Mouse (Mus musculus) limb, embryonic 11.5 days (tissue): Measurements from ENCODE around the gene Col5a3. TPM values are rescaled to one million over a fixed set of nuclear protein-coding genes. Genes with fewer than 3 reads are reported as not detected.
A peak's percentile ranks its signal among the peaks of the same experiment; 100 is the strongest.
"Not testable (repeated sequence)": the region's sequence is repeated elsewhere in the genome, so short reads cannot be mapped to it uniquely, and the experiment has no call there.

Experiments used
- ATAC-seq: fragments of 200-750 bp; cut with Nextera tagmentation; 2 replicates; pipeline ENCODE4 v1.8.0; 2017; ENCODE audit warnings: low read depth; ENCODE audit not compliant: insufficient number of reproducible peaks, low FRiP score, low TSS enrichment
- DNase-seq: peaks from one replicate; pipeline ENCODE4 v3.0.0-alpha.2; 2015; ENCODE audit warnings: low spot score
- H3K27ac ChIP-seq: fragments of 300-500 bp; sonication (generic); replicated peaks from 2 replicates; pipeline ENCODE4 v1.5.1; 2014; ENCODE audit warnings: low read depth, mild to moderate bottlenecking, low read length
- H3K27me3 ChIP-seq: fragments of 300-500 bp; sonication (generic); 2 replicates; pipeline ENCODE4 v1.6.1; 2014; ENCODE audit warnings: mild to moderate bottlenecking, low read length, mixed read lengths; ENCODE audit not compliant: control insufficient read depth, insufficient read depth
- H3K36me3 ChIP-seq: fragments of 300-500 bp; sonication (generic); 2 replicates; pipeline ENCODE4 v1.6.1; 2014; ENCODE audit warnings: mild to moderate bottlenecking, low read length, moderate library complexity, mixed read lengths; ENCODE audit not compliant: control insufficient read depth, insufficient read depth
- H3K4me1 ChIP-seq: fragments of 300-500 bp; sonication (generic); 2 replicates; pipeline ENCODE4 v1.6.1; 2014; ENCODE audit warnings: low read length, mixed read lengths; ENCODE audit not compliant: control insufficient read depth, insufficient read depth
- H3K4me2 ChIP-seq: fragments of 300-500 bp; sonication (generic); 2 replicates; pipeline ENCODE4 v1.6.1; 2014; ENCODE audit warnings: low read depth, mild to moderate bottlenecking, moderate library complexity; ENCODE audit not compliant: severe bottlenecking
- H3K4me3 ChIP-seq: fragments of 300-500 bp; sonication (generic); 2 replicates; pipeline ENCODE4 v1.5.1; 2014; ENCODE audit warnings: low read depth, low read length
- H3K9ac ChIP-seq: fragments of 300-500 bp; sonication (generic); 2 replicates; pipeline ENCODE4 v1.6.1; 2014; ENCODE audit warnings: mild to moderate bottlenecking, low read length
- H3K9me3 ChIP-seq: fragments of 300-500 bp; sonication (generic); 2 replicates; pipeline ENCODE4 v1.6.1; 2016; ENCODE audit warnings: low read length; ENCODE audit not compliant: control insufficient read depth
- WGBS: fragments of 180-500 bp; shearing (Covaris S2); extraction: QIAGEN DNeasy Blood & Tissue Kit; methylation state at CpG from one replicate; pipeline ENCODE4 v1.1.7; 2014; 5-methylcytosine and 5-hydroxymethylcytosine counted together
- polyA plus RNA-seq: library from polyadenylated mRNA; unstranded; fragments of >200 nt; fragmentation: Nextera tagmentation; extraction: Ambion mirVana; gene quantifications from 2 replicates; pipeline ENCODE4 v1.2.1, GENCODE M21; 2014

The Col5a3 gene
- polyA plus RNA-seq, 1 experiment from 2014 or later: 0.21 TPM

GRCm38 (mm10) chr9:20838931-20839330 is 24.1 kb upstream of the Col5a3 start:
- H3K36me3 ChIP-seq: no peaks in the 10 kb centered on the region
- H3K9me3 ChIP-seq: no peaks in the 10 kb centered on the region
- no peak for ATAC-seq
- no peaks in the 10 kb centered on the region for H3K4me1 ChIP-seq
- H3K4me2 ChIP-seq: no peak overlapping the region
- no peak overlapping the region for H3K4me3 ChIP-seq
- DNase-seq: no peak
- H3K9ac ChIP-seq: no peak overlapping the region
- H3K27ac ChIP-seq: no peak overlapping the region
- H3K27me3 ChIP-seq: no peaks in the 10 kb centered on the region
- 63% methylated on average over 6 of the region's 6 CpGs for WGBS

- H3K36me3 ChIP-seq: no peaks in the 10 kb centered on the region
- H3K9ac ChIP-seq: no peak overlapping the region
- H3K4me1 ChIP-seq: no peaks in the 10 kb centered on the region
- no peaks in the 10 kb centered on the region for H3K9me3 ChIP-seq
- no peak overlapping the region for H3K4me3 ChIP-seq
- no peak overlapping the region for H3K4me2 ChIP-seq
- DNase-seq (no peak), ATAC-seq (no peak)
- no peaks in the 10 kb centered on the region for H3K27me3 ChIP-seq
- no peak overlapping the region for H3K27ac ChIP-seq
- 81% methylated on average over 9 of the region's 9 CpGs for WGBS
Measured at GRCm38 (mm10) chr9:20837184-20837947, 22.5 kb upstream of the Col5a3 start.

- 86% methylated on average over 11 of the region's 11 CpGs for WGBS
- not testable (repeated sequence) for ATAC-seq
Measured at GRCm38 (mm10) chr9:20835431-20835954, 20.6 kb upstream of the Col5a3 start.

GRCm38 (mm10) chr9:20834881-20835280 is 20.0 kb upstream of the Col5a3 start:
- ATAC-seq: no peak
- Histone ChIP-seq H3K9ac (no peak overlapping the region), H3K4me3 (no peak overlapping the region), H3K36me3 (no peaks in the 10 kb centered on the region), H3K4me1 (no peaks in the 10 kb centered on the region), H3K27me3 (no peaks in the 10 kb centered on the region), H3K27ac (no peak overlapping the region), H3K4me2 (no peak overlapping the region), H3K9me3 (no peaks in the 10 kb centered on the region)
- 69% methylated on average over 1 of the region's 1 CpGs for WGBS
- DNase-seq: no peak

More at GRCm38 (mm10) chr9:20835431-20835954, 20.6 kb upstream of the Col5a3 start:
- H3K4me1 ChIP-seq, H3K4me3 ChIP-seq, DNase-seq, H3K9me3 ChIP-seq, H3K4me2 ChIP-seq, H3K27me3 ChIP-seq, H3K27ac ChIP-seq, H3K36me3 ChIP-seq, H3K9ac ChIP-seq: not testable (repeated sequence)

- peak; percentile 76; the same call in 1 of the 2 replicates for ATAC-seq
- Histone ChIP-seq H3K27ac (no peak overlapping the region), H3K36me3 (no peaks in the 10 kb centered on the region), H3K4me1 (no peaks in the 10 kb centered on the region), H3K9ac (no peak overlapping the region), H3K4me2 (0 out of 2 replicates have a peak overlapping the region, but pooled peaks have one; percentile 7), H3K4me3 (no peak overlapping the region), H3K27me3 (no peaks in the 10 kb centered on the region), H3K9me3 (no peaks in the 10 kb centered on the region)
- peak; percentile 97 for DNase-seq
- WGBS: 17% methylated on average over 19 of the region's 19 CpGs
Measured at GRCm38 (mm10) chr9:20830901-20831643, 16.2 kb upstream of the Col5a3 start.

- H3K27ac ChIP-seq: no peak overlapping the region
- no peaks in the 10 kb centered on the region for H3K9me3 ChIP-seq
- H3K4me3 ChIP-seq: no peak overlapping the region
- H3K4me1 ChIP-seq: no peaks in the 10 kb centered on the region
- no peak for DNase-seq
- ATAC-seq: no peak
- 92% methylated on average over 1 of the region's 1 CpGs for WGBS
- H3K9ac ChIP-seq: no peak overlapping the region
- H3K27me3 ChIP-seq: no peaks in the 10 kb centered on the region
- no peak overlapping the region for H3K4me2 ChIP-seq
- H3K36me3 ChIP-seq: no peaks in the 10 kb centered on the region
Measured at GRCm38 (mm10) chr9:20828127-20828526, 13.3 kb upstream of the Col5a3 start.

GRCm38 (mm10) chr9:20825781-20826180 is 10.9 kb upstream of the Col5a3 start:
- 72% methylated on average over 5 of the region's 5 CpGs for WGBS
- Histone ChIP-seq H3K4me1 (no peaks in the 10 kb centered on the region), H3K36me3 (no peaks in the 10 kb centered on the region), H3K9ac (no peak overlapping the region), H3K4me3 (no peak overlapping the region), H3K27ac (no peak overlapping the region), H3K27me3 (no peaks in the 10 kb centered on the region), H3K4me2 (no peak overlapping the region), H3K9me3 (no peaks in the 10 kb centered on the region)
- DNase-seq (no peak), ATAC-seq (no peak)

GRCm38 (mm10) chr9:20822821-20823220 is 8.0 kb upstream of the Col5a3 start:
- no peak overlapping the region for H3K4me2 ChIP-seq
- no peaks in the 10 kb centered on the region for H3K9me3 ChIP-seq
- ATAC-seq: no peak
- no peak overlapping the region for H3K27ac ChIP-seq
- H3K4me1 ChIP-seq: no peaks in the 10 kb centered on the region
- no peaks in the 10 kb centered on the region for H3K27me3 ChIP-seq
- no peak overlapping the region for H3K4me3 ChIP-seq
- no peaks in the 10 kb centered on the region for H3K36me3 ChIP-seq
- H3K9ac ChIP-seq: no peak overlapping the region
- WGBS: 89% methylated on average over 3 of the region's 3 CpGs
- no peak for DNase-seq
